Mouse (Mus musculus) gastrocnemius, postnatal 36 days (tissue): ENCODE data around the gene Rnf222. TPM values are rescaled to one million over a fixed set of nuclear protein-coding genes. Genes with fewer than 3 reads are reported as not detected.

Experiments used
- DNase-seq, 2 experiments: peaks; one replicate each; pipeline ENCODE4 v3.0.0; 2022
- intact Hi-C: fragments of 180-260 bp; cut with DNase I; formaldehyde crosslinking; loops from one replicate; pipeline ENCODE4 v1.15.1; 2025
- total RNA-seq, 2 experiments: library from RNA; stranded (reverse); gene quantifications; 2 replicates each; pipeline ENCODE4 v1.2.3; 2021

The Rnf222 gene
- total RNA-seq, 2 experiments from 2014 or later, result not detected

- intact Hi-C loops, result no loop called here
Measured at GRCm38 (mm10) chr11:68884368-68884767, 4.0 kb upstream of the Rnf222 start.

GRCm38 (mm10) chr11:68886091-68886490 lies 2.3 kb upstream of the Rnf222 start:
- intact Hi-C loops, result no loop called here
- DNase-seq, result no peak

More at GRCm38 (mm10) chr11:68884368-68884767, 4.0 kb upstream of the Rnf222 start:
- DNase-seq, result no peak

GRCm38 (mm10) chr11:68888653-68889052 lies 300 bp downstream of the Rnf222 start:
- DNase-seq, result no peak
- intact Hi-C loops, result no loop called here

GRCm38 (mm10) chr11:68890625-68891024 lies 2.3 kb downstream of the Rnf222 start:
- no peak for DNase-seq
- intact Hi-C loops, result no loop called here

GRCm38 (mm10) chr11:68891823-68892222 lies 3.5 kb downstream of the Rnf222 start:
- intact Hi-C loops, result no loop called here
- no peak for DNase-seq

GRCm38 (mm10) chr11:68892233-68892832 lies 4.0 kb downstream of the Rnf222 start:
- no peak for DNase-seq

GRCm38 (mm10) chr11:68893911-68894464 lies 5.6 kb downstream of the Rnf222 start:
- intact Hi-C loops, result no loop called here
- no peak for DNase-seq

More at GRCm38 (mm10) chr11:68892233-68892832, 4.0 kb downstream of the Rnf222 start:
- intact Hi-C loops, result no loop called here

- no peak for DNase-seq
- intact Hi-C loops, result no loop called here
Measured at GRCm38 (mm10) chr11:68896247-68896646, 7.9 kb downstream of the Rnf222 start.

- DNase-seq, result no peak
- intact Hi-C loops, result no loop called here
Measured at GRCm38 (mm10) chr11:68897120-68897519, 8.8 kb downstream of the Rnf222 start.

- DNase-seq, result no peak
- intact Hi-C loops, result no loop called here
Measured at GRCm38 (mm10) chr11:68897838-68898237, 9.5 kb downstream of the Rnf222 start.

- intact Hi-C loops, result no loop called here
- DNase-seq, result no peak
Measured at GRCm38 (mm10) chr11:68898790-68899189, 10.4 kb downstream of the Rnf222 start.

- no peak for DNase-seq
- intact Hi-C loops, result loop anchor here (10.0 kb wide), 1 partner anchor 225 kb away; the partner anchor contains the start of genes 9130213A22Rik, Aloxe3 and Hes7
Measured at GRCm38 (mm10) chr11:68899815-68900214, 11.5 kb downstream of the Rnf222 start.

- intact Hi-C loops, result loop anchor here (10.0 kb wide), 1 partner anchor 224 kb away; the partner anchor contains the start of genes 9130213A22Rik, Aloxe3 and Hes7
Measured at GRCm38 (mm10) chr11:68900519-68901350, 12.4 kb downstream of the Rnf222 start.

GRCm38 (mm10) chr11:68901351-68902046 lies 13.1 kb downstream of the Rnf222 start, which contains the start of gene Rpl26:
Gene Rpl26, plus strand, starts transcription at chr11:68901583.
- DNase-seq, result peak; percentile 98 to 99
- intact Hi-C loops, result loop anchor here (10.0 kb wide), 1 partner anchor 223 kb away; the partner anchor contains the start of genes 9130213A22Rik, Aloxe3 and Hes7

More at GRCm38 (mm10) chr11:68900519-68901350, 12.4 kb downstream of the Rnf222 start:
- no peak for DNase-seq

GRCm38 (mm10) chr11:68902047-68902364 lies 13.7 kb downstream of the Rnf222 start:
- DNase-seq, result no peak
- intact Hi-C loops, result loop anchor here (10.0 kb wide), 1 partner anchor 223 kb away; the partner anchor contains the start of genes 9130213A22Rik, Aloxe3 and Hes7

GRCm38 (mm10) chr11:68902367-68902766 lies 14.0 kb downstream of the Rnf222 start:
- intact Hi-C loops, result loop anchor here (10.0 kb wide), 1 partner anchor 222 kb away; the partner anchor contains the start of genes 9130213A22Rik, Aloxe3 and Hes7
- no peak for DNase-seq

- DNase-seq, result no peak
- intact Hi-C loops, result loop anchor here (10.0 kb wide), 1 partner anchor 222 kb away; the partner anchor contains the start of genes 9130213A22Rik, Aloxe3 and Hes7
Measured at GRCm38 (mm10) chr11:68902823-68903222, 14.5 kb downstream of the Rnf222 start.

GRCm38 (mm10) chr11:68903775-68904174 lies 15.4 kb downstream of the Rnf222 start:
- DNase-seq, result no peak
- intact Hi-C loops, result loop anchor here (2.0 to 10.0 kb wide), 3 partner anchors 79 to 221 kb away; partner anchors contain the start of genes 9130213A22Rik, Aloxe3 and Hes7

GRCm38 (mm10) chr11:68904375-68905137 lies 16.2 kb downstream of the Rnf222 start:
- intact Hi-C loops, result loop anchor here (2.0 to 10.0 kb wide), 4 partner anchors 48 to 220 kb away; partner anchors contain the start of genes 9130213A22Rik, Aloxe3 and Hes7

More at GRCm38 (mm10) chr11:68904375-68905137, 16.2 kb downstream of the Rnf222 start:
- DNase-seq, result peak in 1 of 2 experiments; percentile 68
